Mouse (Mus musculus): ENCODE measurements around the gene Tenm2. TPM values are rescaled to one million over a fixed set of nuclear protein-coding genes. Genes with fewer than 3 reads are reported as not detected.

Gene Tenm2
- total and polyA plus RNA-seq, 3 experiments = not detected

DNA sequence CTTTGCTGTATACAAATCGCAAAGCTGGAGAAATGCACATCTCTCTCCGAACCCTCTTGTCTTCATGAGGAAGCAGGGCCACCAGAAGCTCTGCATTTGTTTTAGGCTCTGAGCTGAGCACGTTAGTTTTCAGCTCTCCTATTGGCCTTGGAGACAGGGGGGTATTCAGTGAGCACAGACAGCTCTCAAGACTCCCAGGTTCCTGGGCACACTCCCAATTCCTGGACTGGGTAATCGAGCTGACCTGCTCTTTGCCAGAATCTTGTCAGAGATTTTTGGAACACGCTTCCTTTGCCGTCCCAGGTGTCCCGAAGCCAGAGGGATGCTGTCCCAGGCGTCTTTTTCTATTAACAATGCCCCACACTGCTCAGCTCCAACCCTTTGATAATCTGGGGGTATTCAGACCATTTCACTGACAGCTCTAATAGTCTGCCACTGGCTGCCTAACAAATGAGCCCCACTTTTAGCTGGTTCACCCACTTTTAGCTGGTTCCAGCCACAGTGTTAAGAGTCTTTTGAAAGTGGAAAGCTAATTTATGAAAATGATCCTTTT is 1161.7 kb downstream of the Tenm2 start:
- TF ChIP-seq UBTF (IDR thresholded peaks at IDR 0.05; ENCODE audit: borderline replicate concordance, insufficient read depth, low read depth, low read length) = no peak
- no peak for TF ChIP-seq ZC3H11A (IDR thresholded peaks at IDR 0.05; ENCODE audit: low read depth, low read length)
- TF ChIP-seq USF2 (IDR thresholded peaks at IDR 0.05; ENCODE audit: borderline replicate concordance in 1 of 2, insufficient read depth in 1 of 2, low read depth in 1 of 2, low read length in 2 of 2) = no peak
- no peak for TF ChIP-seq TCF12 (IDR thresholded peaks at IDR 0.05; ENCODE audit: low read depth, low read length)
- no peak for TF ChIP-seq BHLHE40 (IDR thresholded peaks at IDR 0.05; ENCODE audit: borderline replicate concordance, low read depth, low read length)
- Histone ChIP-seq H3K9ac (ENCODE audit: control insufficient read depth, low read depth, low read length, poor library complexity, severe bottlenecking) (no peak overlapping the region), H3K4me3 (ENCODE audit: control insufficient read depth in 1 of 2, insufficient read depth in 1 of 2, low read depth in 2 of 2, low read length in 2 of 2) (no peak overlapping the region), H3K79me2 (ENCODE audit: control insufficient read depth, insufficient read depth, low read length, poor library complexity) (no peaks in the 10 kb centered on the region), H3K27ac (ENCODE audit: control insufficient read depth, low read depth, low read length) (no peak overlapping the region), H3K4me1 (ENCODE audit: control insufficient read depth in 1 of 2, insufficient read depth in 2 of 2, low read length in 2 of 2) (no peaks in the 10 kb centered on the region), H3K27me3 (ENCODE audit: control insufficient read depth in 1 of 2, insufficient read depth in 2 of 2, low read length in 2 of 2) (no peaks in the 10 kb centered on the region), H3K36me3 (ENCODE audit: control insufficient read depth in 1 of 2, insufficient read depth in 2 of 2, low read length in 2 of 2) (no peaks in the 10 kb centered on the region), H3K9me3 (replicated peaks; ENCODE audit: insufficient read depth, low read length) (no peaks in the 10 kb centered on the region)
- DNase-seq (ENCODE audit: low read depth, low spot score) = no peak

DNA sequence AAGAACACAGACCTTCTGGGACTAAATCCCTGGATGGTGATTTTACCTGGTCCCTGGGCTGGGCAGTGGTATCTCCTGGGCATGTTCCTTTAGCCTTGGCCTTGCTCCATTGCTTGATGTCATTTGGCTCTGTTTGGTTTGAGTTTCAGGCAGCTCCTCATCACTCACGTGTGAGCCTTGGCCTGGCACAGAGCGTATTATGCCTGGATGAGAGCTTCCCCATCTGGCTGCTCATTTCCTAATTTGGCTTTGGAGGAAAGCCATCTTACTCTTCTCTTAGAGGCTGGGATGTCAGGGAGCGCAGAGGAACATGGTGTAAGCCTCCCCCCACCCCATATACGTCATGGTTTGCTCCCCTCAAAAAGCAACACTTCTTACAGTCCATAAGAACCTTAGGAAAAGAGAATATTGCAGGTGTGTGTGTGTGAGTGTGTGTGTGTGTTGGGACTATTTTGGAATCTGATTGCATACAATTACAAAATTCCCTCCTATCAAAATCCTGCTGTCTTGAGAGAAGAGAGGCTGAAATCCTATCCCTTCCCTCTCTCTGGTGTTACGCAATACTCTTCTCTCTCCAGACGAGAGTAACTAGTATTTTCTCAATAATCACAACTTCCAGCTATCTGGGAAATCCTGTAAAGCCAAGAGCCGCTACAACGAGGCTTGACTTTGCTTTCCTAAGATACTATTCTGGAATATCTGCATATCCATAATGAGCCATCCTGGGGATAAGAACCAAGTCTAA is 1162.5 kb downstream of the Tenm2 start:
- Histone ChIP-seq H3K9ac (ENCODE audit: control insufficient read depth, low read depth, low read length, poor library complexity, severe bottlenecking) (no peak overlapping the region), H3K9me3 (replicated peaks; ENCODE audit: insufficient read depth, low read length) (no peaks in the 10 kb centered on the region), H3K36me3 (ENCODE audit: control insufficient read depth in 1 of 2, insufficient read depth in 2 of 2, low read length in 2 of 2) (no peaks in the 10 kb centered on the region), H3K27me3 (ENCODE audit: control insufficient read depth in 1 of 2, insufficient read depth in 2 of 2, low read length in 2 of 2) (no peaks in the 10 kb centered on the region), H3K79me2 (ENCODE audit: control insufficient read depth, insufficient read depth, low read length, poor library complexity) (no peaks in the 10 kb centered on the region), H3K4me1 (ENCODE audit: control insufficient read depth in 1 of 2, insufficient read depth in 2 of 2, low read length in 2 of 2) (no peaks in the 10 kb centered on the region), H3K4me3 (ENCODE audit: control insufficient read depth in 1 of 2, insufficient read depth in 1 of 2, low read depth in 2 of 2, low read length in 2 of 2) (no peak overlapping the region), H3K27ac (ENCODE audit: control insufficient read depth, low read depth, low read length) (no peak overlapping the region)
- TF ChIP-seq MAX (IDR thresholded peaks at IDR 0.05; ENCODE audit: low read length) = no peak
- no peak for DNase-seq (ENCODE audit: low read depth, low spot score)

DNA sequence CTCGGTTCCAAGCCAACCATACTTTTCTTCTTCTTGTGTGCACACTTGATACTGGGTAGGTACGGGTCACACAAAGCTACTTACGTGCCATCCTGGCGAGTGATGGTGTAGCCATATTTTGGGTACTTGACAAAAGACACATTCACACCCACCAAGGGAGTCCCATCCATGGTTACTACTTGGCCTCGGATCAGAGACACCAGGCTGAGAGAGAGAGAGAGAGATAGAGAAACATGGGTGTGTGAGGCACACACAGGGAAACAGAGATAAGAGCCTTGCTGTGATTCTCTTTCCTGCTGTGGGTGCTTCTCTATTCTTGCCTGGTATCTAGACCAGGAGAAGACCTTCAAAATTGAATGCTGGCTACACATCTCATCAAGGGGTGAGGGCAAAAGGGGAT is 1163.1 kb downstream of the Tenm2 start:
- no peak for DNase-seq (ENCODE audit: low read depth, low spot score)
- H3K4me3 ChIP-seq (ENCODE audit: control insufficient read depth in 1 of 2, insufficient read depth in 1 of 2, low read depth in 2 of 2, low read length in 2 of 2) = no peak overlapping the region
- no peaks in the 10 kb centered on the region for H3K36me3 ChIP-seq (ENCODE audit: control insufficient read depth in 1 of 2, insufficient read depth in 2 of 2, low read length in 2 of 2)
- no peaks in the 10 kb centered on the region for H3K4me1 ChIP-seq (ENCODE audit: control insufficient read depth in 1 of 2, insufficient read depth in 2 of 2, low read length in 2 of 2)
- H3K9me3 ChIP-seq (replicated peaks; ENCODE audit: insufficient read depth, low read length) = no peaks in the 10 kb centered on the region
- no peak overlapping the region for H3K9ac ChIP-seq (ENCODE audit: control insufficient read depth, low read depth, low read length, poor library complexity, severe bottlenecking)
- no peaks in the 10 kb centered on the region for H3K27me3 ChIP-seq (ENCODE audit: control insufficient read depth in 1 of 2, insufficient read depth in 2 of 2, low read length in 2 of 2)
- no peak for TF ChIP-seq NRF1 (IDR thresholded peaks at IDR 0.05; ENCODE audit: insufficient read depth, low read depth, low read length, poor library complexity, severe bottlenecking)
- no peak for TF ChIP-seq POLR2AphosphoS2 (IDR thresholded peaks at IDR 0.05; ENCODE audit: low read length)
- no peak for TF ChIP-seq CHD1 (IDR thresholded peaks at IDR 0.05; ENCODE audit: low read depth, low read length)
- TF ChIP-seq USF1 (IDR thresholded peaks at IDR 0.05; ENCODE audit: low read depth, low read length) = no peak
- no peak for TF ChIP-seq SMC3 (IDR thresholded peaks at IDR 0.05; ENCODE audit: low read depth, low read length)
- TF ChIP-seq HCFC1 (IDR thresholded peaks at IDR 0.05; ENCODE audit: low read depth, low read length) = no peak
- TF ChIP-seq JUND (IDR thresholded peaks at IDR 0.05; ENCODE audit: low read depth, low read length) = no peak
- no peak for TF ChIP-seq MEF2A (IDR thresholded peaks at IDR 0.05; ENCODE audit: extremely low read depth, insufficient replicate concordance, low read depth, low read length, poor library complexity, severe bottlenecking)
- TF ChIP-seq MYB (IDR thresholded peaks at IDR 0.05; ENCODE audit: low read depth, low read length) = no peak
- no peak for TF ChIP-seq ELF1 (IDR thresholded peaks at IDR 0.05; ENCODE audit: low read depth, low read length)
- no peak for TF ChIP-seq MXI1 (IDR thresholded peaks at IDR 0.05; ENCODE audit: low read depth, low read length)
- TF ChIP-seq CTCF (IDR thresholded peaks at IDR 0.05 in 2 of 3, conservative IDR thresholded peaks at IDR 0.05 in 1 of 3; ENCODE audit: control insufficient read depth in 1 of 3, insufficient read depth in 1 of 3, low read depth in 2 of 3, low read length in 3 of 3, poor library complexity in 1 of 3, severe bottlenecking in 1 of 3) = no peak
- no peak for TF ChIP-seq POLR2AphosphoS5 (IDR thresholded peaks at IDR 0.05; ENCODE audit: borderline replicate concordance, low read depth, low read length)
- no peak for TF ChIP-seq ETS1 (IDR thresholded peaks at IDR 0.05; ENCODE audit: low read depth, low read length)
- TF ChIP-seq KAT2A (conservative IDR thresholded peaks at IDR 0.05; ENCODE audit: low read depth, low read length) = no peak
- no peak for TF ChIP-seq MAFK (IDR thresholded peaks at IDR 0.05; ENCODE audit: borderline replicate concordance, low read depth, low read length)
- no peak for TF ChIP-seq TCF12 (IDR thresholded peaks at IDR 0.05; ENCODE audit: low read depth, low read length)
- H3K79me2 ChIP-seq (ENCODE audit: control insufficient read depth, insufficient read depth, low read length, poor library complexity) = no peaks in the 10 kb centered on the region
- H3K27ac ChIP-seq (ENCODE audit: control insufficient read depth, low read depth, low read length) = no peak overlapping the region

Measured in MEL (cell line).